Mouse (Mus musculus) liver, embryonic 13.5 days (tissue): ENCODE data around the gene 1190005I06Rik. TPM values are rescaled to one million over a fixed set of nuclear protein-coding genes. Genes with fewer than 3 reads are reported as not detected.

Experiments used
- ATAC-seq: fragments of 200-750 bp; cut with Nextera tagmentation; 2 replicates; pipeline ENCODE4 v1.8.0; 2017; ENCODE audit warnings: low read depth, mild to moderate bottlenecking, moderate number of reproducible peaks, moderate library complexity
- DNase-seq: peaks from one replicate; pipeline ENCODE4 v3.0.0; 2022
- H3K27ac ChIP-seq: fragments of 300-500 bp; sonication (generic); 2 replicates; pipeline ENCODE4 v1.5.1; 2015; ENCODE audit warnings: moderate library complexity, mild to moderate bottlenecking, inconsistent platforms
- H3K27me3 ChIP-seq: fragments of 300-500 bp; sonication (generic); 2 replicates; pipeline ENCODE4 v1.6.1; 2015; ENCODE audit warnings: mild to moderate bottlenecking, inconsistent platforms
- H3K36me3 ChIP-seq: fragments of 300-500 bp; sonication (generic); 2 replicates; pipeline ENCODE4 v1.6.1; 2015; ENCODE audit warnings: mild to moderate bottlenecking, inconsistent platforms
- H3K4me1 ChIP-seq: fragments of 300-500 bp; sonication (generic); replicated peaks from 2 replicates; pipeline ENCODE4 v1.6.1; 2015; ENCODE audit warnings: inconsistent platforms
- H3K4me2 ChIP-seq: fragments of 300-500 bp; sonication (generic); 2 replicates; pipeline ENCODE4 v1.6.1; 2015; ENCODE audit warnings: inconsistent platforms, mild to moderate bottlenecking, moderate library complexity
- H3K4me3 ChIP-seq: fragments of 300-500 bp; sonication (generic); replicated peaks from 2 replicates; pipeline ENCODE4 v1.5.1; 2015; ENCODE audit warnings: mild to moderate bottlenecking, inconsistent platforms
- H3K9ac ChIP-seq: fragments of 300-500 bp; sonication (generic); 2 replicates; pipeline ENCODE4 v1.6.1; 2015; ENCODE audit warnings: mild to moderate bottlenecking, inconsistent platforms
- H3K9me3 ChIP-seq: fragments of 300-500 bp; sonication (generic); replicated peaks from 2 replicates; pipeline ENCODE4 v1.6.1; 2016; ENCODE audit warnings: inconsistent platforms
- WGBS: fragments of 180-500 bp; shearing (Covaris S2); methylation state at CpG from one replicate; pipeline ENCODE4 v1.1.7; 2015; ENCODE audit not compliant: insufficient replicate concordance; 5-methylcytosine and 5-hydroxymethylcytosine counted together
- polyA plus RNA-seq: library from polyadenylated mRNA; unstranded; fragments of >200 nt; fragmentation: Nextera tagmentation; extraction: Ambion mirVana; gene quantifications from 2 replicates; pipeline ENCODE4 v1.2.1, GENCODE M21; 2015

The 1190005I06Rik gene
- polyA plus RNA-seq, 1 experiment from 2014 or later, result 1.2 TPM

DNA sequence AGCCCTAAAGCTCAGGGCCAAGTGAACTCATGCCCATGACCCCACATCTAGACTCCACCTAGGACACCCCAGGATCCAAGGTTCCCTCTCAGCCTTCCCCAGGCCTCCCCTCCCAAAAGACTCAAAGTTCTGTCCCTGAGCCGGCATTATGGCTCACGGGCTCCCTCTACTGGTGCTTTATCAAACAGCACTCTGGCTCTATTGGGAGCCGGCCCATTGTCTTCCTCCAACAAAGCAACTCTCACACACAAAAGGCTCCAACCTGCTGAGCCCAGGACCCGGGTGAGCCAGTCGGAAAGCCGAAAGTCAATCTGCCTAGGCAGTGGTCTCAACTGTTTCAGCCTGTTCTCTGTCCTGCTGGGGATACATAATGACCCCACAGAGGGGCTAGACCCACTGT, 29.3 kb downstream of the 1190005I06Rik start:
- peaks cover 32% of the 10 kb centered on the region for H3K4me1 ChIP-seq
- no peak overlapping the region for H3K27ac ChIP-seq
- H3K9ac ChIP-seq, result no peak overlapping the region
- H3K27me3 ChIP-seq, result peaks cover 13% of the 10 kb centered on the region; the same call in 1 of the 2 replicates
- DNase-seq, result peak; percentile 45
- no peak for ATAC-seq
- WGBS, result under 1% methylated on average over 6 of the region's 6 CpGs
- H3K4me3 ChIP-seq, result no peak overlapping the region
- no peak overlapping the region for H3K4me2 ChIP-seq
- no peaks in the 10 kb centered on the region for H3K36me3 ChIP-seq
- no peaks in the 10 kb centered on the region for H3K9me3 ChIP-seq

DNA sequence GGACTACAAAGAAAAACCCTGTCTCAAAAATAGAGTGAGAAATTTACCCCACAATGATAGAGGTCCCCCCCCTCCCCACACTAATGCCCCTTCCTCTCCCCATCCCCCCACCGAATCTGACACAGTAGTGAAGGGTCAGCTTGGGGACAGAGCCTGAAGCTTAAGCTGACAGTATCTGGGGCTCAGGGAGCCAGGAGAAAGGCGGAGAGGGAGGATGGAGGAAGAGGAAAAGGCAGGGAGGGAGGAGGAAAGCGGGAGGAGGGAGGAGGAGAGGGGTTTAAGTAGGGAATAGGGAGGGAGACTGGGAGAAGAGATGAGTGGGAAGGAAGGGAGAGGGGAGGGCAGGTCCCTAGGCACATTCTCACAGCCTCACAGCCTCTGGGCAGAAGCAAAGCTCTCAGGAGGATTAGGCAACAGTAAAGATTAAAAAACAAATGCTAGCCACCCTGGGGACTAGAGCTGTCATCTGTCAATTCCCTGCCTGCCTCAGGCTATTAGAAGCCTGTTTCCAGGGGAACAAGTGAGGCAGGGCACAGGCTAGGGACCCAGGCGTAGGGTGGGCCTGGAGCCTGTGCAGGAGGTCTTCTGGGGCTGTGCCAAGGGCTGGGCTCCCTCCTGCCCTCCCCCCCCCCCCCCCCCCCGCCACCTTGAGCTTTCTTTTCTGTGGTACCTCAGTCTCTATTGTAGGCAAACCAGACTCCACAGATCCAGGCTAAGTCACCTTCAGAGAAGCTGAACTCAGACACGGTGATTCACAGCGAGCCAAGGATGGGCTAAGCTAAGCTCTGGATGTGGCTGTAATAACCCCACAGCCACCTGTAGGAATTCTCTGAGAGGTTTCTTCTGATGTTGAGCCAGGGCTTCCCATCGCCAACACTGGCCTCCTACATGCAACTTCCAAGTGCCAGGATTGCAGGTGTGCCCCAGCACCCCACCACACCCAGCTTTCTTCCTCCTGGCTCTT, 30.5 kb downstream of the 1190005I06Rik start:
- Histone ChIP-seq H3K27me3 (peaks cover 13% of the 10 kb centered on the region; the same call in 1 of the 2 replicates), H3K36me3 (no peaks in the 10 kb centered on the region), H3K4me1 (peaks cover 25% of the 10 kb centered on the region), H3K4me3 (no peak overlapping the region), H3K4me2 (no peak overlapping the region), H3K27ac (no peak overlapping the region), H3K9me3 (no peaks in the 10 kb centered on the region), H3K9ac (no peak overlapping the region)
- ATAC-seq (no peak), DNase-seq (no peak)
- WGBS, result 48% methylated on average over 7 of the region's 8 CpGs

DNA sequence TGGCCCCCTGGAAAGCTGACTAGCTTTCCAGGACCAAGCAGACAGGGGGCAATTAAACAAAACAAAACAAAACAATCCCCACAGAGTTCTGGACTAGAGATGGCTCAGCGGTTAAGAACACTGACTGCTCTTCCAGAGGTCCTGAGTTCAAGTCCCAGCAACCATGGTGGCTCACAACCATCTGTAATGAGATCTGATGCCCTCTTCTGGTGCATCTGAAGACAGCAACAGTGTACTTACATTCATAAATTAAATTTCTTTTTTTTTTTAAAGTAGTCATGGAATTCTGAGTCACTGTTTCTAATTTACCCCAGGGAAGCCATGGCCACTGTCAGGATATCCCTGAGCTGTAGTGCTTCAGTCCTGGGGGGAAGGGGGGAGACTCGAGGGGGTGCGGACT, 32.9 kb downstream of the 1190005I06Rik start:
- Histone ChIP-seq H3K4me2 (no peak overlapping the region), H3K36me3 (no peaks in the 10 kb centered on the region), H3K4me3 (no peak overlapping the region), H3K9me3 (no peaks in the 10 kb centered on the region), H3K9ac (no peak overlapping the region), H3K27me3 (peaks cover 21% of the 10 kb centered on the region; the same call in 1 of the 2 replicates), H3K4me1 (peaks cover 4% of the 10 kb centered on the region), H3K27ac (no peak overlapping the region)
- WGBS, result 68% methylated on average over 3 of the region's 3 CpGs
- no peak for DNase-seq
- no peak for ATAC-seq

DNA sequence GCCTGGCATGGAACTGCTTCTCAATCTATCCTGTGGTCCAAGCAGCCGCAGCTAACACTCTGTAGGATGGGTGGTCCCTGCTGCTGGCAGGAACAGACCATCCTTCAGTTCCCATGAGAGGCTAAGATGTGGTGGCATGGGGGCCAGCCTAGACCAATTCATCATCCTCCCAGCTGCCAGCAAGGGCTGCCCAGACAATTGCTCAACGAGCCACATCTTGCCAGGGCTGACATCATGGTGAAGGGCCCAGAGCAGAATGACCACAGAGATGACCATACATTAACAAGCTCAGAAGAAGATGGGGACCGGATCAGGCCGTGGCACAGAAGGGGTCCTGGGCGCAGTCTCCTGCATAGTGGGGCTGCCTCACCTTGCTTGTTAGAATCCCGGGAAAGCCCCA, 36.6 kb downstream of the 1190005I06Rik start:
- WGBS, result 79% methylated on average over 6 of the region's 6 CpGs

DNA sequence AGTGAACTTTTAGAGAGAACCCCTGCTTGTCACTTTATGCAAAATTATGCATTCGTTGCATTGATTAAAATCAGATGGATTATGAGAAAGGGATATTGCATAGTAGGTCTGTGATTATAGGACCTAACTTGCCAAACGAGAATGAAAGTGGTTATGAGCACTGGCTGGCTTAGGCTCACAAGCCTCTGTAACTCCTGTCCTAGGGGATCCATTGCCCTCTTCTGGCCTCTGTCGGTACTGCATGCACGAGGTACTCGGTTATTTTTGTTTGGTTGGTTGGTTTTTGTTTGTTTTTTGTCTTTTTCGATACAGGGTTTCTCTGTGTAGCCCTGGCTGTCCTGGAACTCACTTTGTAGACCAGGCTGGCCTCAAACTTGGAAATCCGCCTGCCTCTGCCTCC, 39.5 kb downstream of the 1190005I06Rik start:
- ATAC-seq (peak; percentile 58), DNase-seq (peak; percentile 52)
- Histone ChIP-seq H3K4me1 (peaks cover 12% of the 10 kb centered on the region), H3K4me3 (0 out of 2 replicates have a peak overlapping the region, but pooled peaks have one; percentile 10), H3K27me3 (0 out of 2 replicates have a peak, but pooled peaks cover 8% of the 10 kb centered on the region), H3K4me2 (peak overlapping the region; percentile 39), H3K27ac (no peak overlapping the region), H3K9me3 (no peaks in the 10 kb centered on the region), H3K36me3 (no peaks in the 10 kb centered on the region), H3K9ac (no peak overlapping the region)
- WGBS, result 6% methylated on average over 7 of the region's 7 CpGs

More for the DNA sequence above, 36.6 kb downstream of the 1190005I06Rik start:
- Histone ChIP-seq H3K4me2 (no peak overlapping the region), H3K27me3 (peaks cover 21% of the 10 kb centered on the region; the same call in 1 of the 2 replicates), H3K4me3 (no peak overlapping the region), H3K9me3 (no peaks in the 10 kb centered on the region), H3K36me3 (no peaks in the 10 kb centered on the region), H3K27ac (no peak overlapping the region), H3K9ac (no peak overlapping the region), H3K4me1 (peaks cover 12% of the 10 kb centered on the region)
- DNase-seq, result no peak
- no peak for ATAC-seq

DNA sequence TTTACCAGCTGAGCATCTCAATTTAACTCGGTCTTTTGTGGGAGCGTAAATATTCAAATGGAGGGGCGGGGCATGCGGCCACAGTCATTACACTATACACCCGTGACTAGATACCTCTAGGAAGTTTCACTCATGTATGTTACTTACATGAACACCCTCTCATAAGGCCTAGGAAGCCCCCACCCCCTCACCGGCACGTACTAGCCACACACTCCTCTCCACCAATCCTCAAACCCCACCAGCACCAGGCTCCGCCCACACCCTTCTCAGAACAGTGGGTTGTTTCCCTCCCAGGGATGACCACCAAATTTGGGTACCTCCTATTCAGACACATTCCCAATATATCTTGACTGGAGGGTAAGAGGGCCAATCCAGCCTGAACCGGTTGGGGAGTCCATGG, 40.0 kb downstream of the 1190005I06Rik start:
- Histone ChIP-seq H3K36me3 (no peaks in the 10 kb centered on the region), H3K4me1 (peaks cover 12% of the 10 kb centered on the region)

DNA sequence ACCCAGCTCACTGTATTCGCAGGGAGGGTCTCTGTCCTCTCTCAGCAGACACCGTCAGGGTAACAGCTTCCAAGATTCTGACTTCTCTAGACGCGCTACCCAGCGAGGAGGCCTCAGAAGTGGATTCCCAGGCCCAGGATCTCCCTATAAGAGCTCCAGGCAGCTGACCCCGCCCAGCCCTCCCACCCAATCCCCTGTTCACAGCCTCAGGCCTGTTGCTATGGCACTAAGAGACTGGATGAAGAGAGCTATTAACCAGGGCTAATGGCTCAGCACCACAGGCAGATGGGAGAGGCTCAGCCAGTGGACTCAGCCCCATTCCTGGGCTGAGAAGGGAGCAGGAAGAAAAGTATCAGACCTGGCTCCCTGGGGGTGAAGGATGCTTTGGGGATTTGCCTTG, 44.8 kb downstream of the 1190005I06Rik start:
- DNase-seq, result no peak
- Histone ChIP-seq H3K9ac (no peak overlapping the region), H3K4me1 (peaks cover 8% of the 10 kb centered on the region), H3K4me3 (no peak overlapping the region), H3K4me2 (no peak overlapping the region), H3K9me3 (0 out of 2 replicates have a peak, but pooled peaks cover 4% of the 10 kb centered on the region), H3K27me3 (peaks cover 8% of the 10 kb centered on the region; the same call in 1 of the 2 replicates), H3K36me3 (no peaks in the 10 kb centered on the region), H3K27ac (no peak overlapping the region)
- no peak for ATAC-seq
- WGBS, result 60% methylated on average over 6 of the region's 6 CpGs

More for the DNA sequence above, 40.0 kb downstream of the 1190005I06Rik start:
- WGBS, result 78% methylated on average over 9 of the region's 9 CpGs
- Histone ChIP-seq H3K9me3 (no peaks in the 10 kb centered on the region), H3K9ac (no peak overlapping the region), H3K4me2 (peak overlapping the region; percentile 39), H3K27me3 (0 out of 2 replicates have a peak, but pooled peaks cover 8% of the 10 kb centered on the region), H3K27ac (no peak overlapping the region), H3K4me3 (no peak overlapping the region)
- DNase-seq (no peak), ATAC-seq (no peak)

DNA sequence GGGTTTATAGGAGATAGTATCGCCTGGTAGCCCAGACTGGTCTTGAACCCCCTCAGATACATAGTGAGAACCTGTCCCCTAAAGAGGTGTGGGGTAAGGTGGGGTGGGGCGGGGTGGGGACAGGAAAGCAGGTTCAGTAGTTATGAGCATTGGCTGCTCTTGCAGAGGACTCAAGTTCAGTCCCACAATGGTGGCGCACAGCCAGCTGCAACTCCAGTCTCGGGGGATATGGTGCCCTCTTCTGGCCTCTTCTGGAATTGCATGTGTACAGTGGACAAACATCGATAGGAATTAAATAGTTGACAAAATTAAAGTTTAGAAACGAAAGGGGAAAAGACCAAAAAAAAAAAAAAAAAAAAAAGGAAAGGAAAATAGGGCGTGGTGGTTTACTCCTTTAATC, 47.9 kb downstream of the 1190005I06Rik start:
- H3K4me2 ChIP-seq, result no peak overlapping the region
- H3K9ac ChIP-seq, result no peak overlapping the region
- H3K4me1 ChIP-seq, result peaks cover 4% of the 10 kb centered on the region
- no peak overlapping the region for H3K4me3 ChIP-seq
- H3K36me3 ChIP-seq, result no peaks in the 10 kb centered on the region
- no peak for ATAC-seq
- peaks cover 8% of the 10 kb centered on the region; the same call in 1 of the 2 replicates for H3K27me3 ChIP-seq
- no peak overlapping the region for H3K27ac ChIP-seq
- 27% methylated on average over 7 of the region's 7 CpGs for WGBS
- 0 out of 2 replicates have a peak, but pooled peaks cover 6% of the 10 kb centered on the region for H3K9me3 ChIP-seq
- peak; percentile 58 for DNase-seq

DNA sequence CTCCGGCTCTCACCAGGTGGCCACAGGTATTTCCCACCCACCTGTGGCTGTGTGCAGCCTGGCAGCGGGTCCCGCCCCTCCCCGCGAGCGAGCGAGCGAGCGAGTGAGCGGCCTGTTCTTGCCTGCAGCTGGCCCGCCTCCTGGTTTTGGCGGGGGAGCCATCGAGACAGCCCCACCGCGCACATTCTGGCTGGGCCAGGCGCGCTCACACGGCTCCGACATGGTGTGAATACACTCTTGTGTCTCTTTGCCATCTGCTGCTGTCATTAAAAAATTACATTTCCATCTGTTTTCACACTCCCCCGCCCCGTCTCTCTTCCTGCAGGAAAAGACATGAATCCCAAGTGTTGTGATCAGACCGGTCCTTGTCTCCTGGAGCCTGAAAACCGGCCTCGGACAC, 48.9 kb downstream of the 1190005I06Rik start:
- ATAC-seq (no peak), DNase-seq (no peak)
- WGBS, result 54% methylated on average over 24 of the region's 24 CpGs
- Histone ChIP-seq H3K36me3 (no peaks in the 10 kb centered on the region), H3K4me2 (no peak overlapping the region; the same call in 1 of the 2 replicates), H3K9me3 (0 out of 2 replicates have a peak, but pooled peaks cover 9% of the 10 kb centered on the region), H3K9ac (no peak overlapping the region), H3K4me3 (no peak overlapping the region), H3K4me1 (peaks cover 4% of the 10 kb centered on the region), H3K27me3 (peaks cover 8% of the 10 kb centered on the region; the same call in 1 of the 2 replicates), H3K27ac (no peak overlapping the region)

DNA sequence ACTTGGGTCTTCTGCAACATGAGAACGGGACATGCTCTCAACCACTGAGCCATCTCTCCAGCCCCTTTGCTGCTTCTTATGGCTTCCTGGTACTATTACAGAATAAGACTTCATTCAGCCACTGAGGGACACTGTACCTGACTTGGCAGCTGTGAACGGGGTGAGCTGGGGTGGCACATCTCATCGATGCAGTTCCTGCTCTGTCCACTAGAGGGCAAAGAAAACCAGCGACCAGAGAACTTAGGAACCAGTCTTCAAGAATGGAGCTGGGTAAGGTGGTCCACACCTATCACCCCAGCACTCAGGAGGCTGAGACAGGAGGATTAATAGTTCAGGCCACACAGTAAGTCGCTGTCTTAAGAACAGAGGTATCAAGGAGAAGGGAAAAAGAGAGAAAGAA, 51.5 kb downstream of the 1190005I06Rik start:
- ATAC-seq (0 out of 2 replicates have a peak, but pooled peaks have one; percentile 15), DNase-seq (no peak)
- 12% methylated on average over 5 of the region's 5 CpGs for WGBS
- Histone ChIP-seq H3K27ac (no peak overlapping the region), H3K27me3 (peaks cover 8% of the 10 kb centered on the region; the same call in 1 of the 2 replicates), H3K4me1 (peaks cover 15% of the 10 kb centered on the region), H3K9ac (no peak overlapping the region), H3K4me3 (no peak overlapping the region), H3K9me3 (0 out of 2 replicates have a peak, but pooled peaks cover 4% of the 10 kb centered on the region), H3K4me2 (no peak overlapping the region), H3K36me3 (no peaks in the 10 kb centered on the region)

DNA sequence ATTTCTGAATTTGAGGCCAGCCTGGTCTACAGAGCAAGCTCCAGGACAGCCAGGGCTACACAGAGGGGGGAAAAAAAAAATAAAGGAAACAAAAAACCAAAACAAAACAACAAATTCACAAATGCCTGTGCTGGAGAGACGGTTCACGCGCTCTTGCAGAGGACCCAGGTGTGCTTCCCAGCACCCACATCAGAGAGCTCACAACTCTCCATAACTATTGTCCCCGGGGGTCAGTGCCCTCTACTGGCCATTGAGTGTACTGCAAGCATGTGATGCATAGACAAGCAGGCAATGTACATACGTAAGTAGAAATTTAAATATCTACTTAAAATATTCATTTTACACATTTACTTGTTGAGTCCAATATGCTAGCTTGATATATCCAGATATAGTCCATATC, 52.9 kb downstream of the 1190005I06Rik start:
- Histone ChIP-seq H3K27ac (no peak overlapping the region), H3K9ac (no peak overlapping the region), H3K27me3 (peaks cover 8% of the 10 kb centered on the region; the same call in 1 of the 2 replicates), H3K4me2 (no peak overlapping the region), H3K4me3 (no peak overlapping the region), H3K36me3 (no peaks in the 10 kb centered on the region), H3K4me1 (peaks cover 22% of the 10 kb centered on the region), H3K9me3 (0 out of 2 replicates have a peak, but pooled peaks cover 4% of the 10 kb centered on the region)
- WGBS, result 79% methylated on average over 5 of the region's 5 CpGs
- DNase-seq (no peak), ATAC-seq (no peak)
